In genomic region chr9:103558240-103558639, GRCm38 (mm10) we compare ENCODE assay signal across 11 mouse cellular contexts.
DNase-seq lines count a peak whose midpoint lies in the region; ATAC-seq and TF ChIP-seq lines count a peak whose summit lies in the region.
"Had no signal": no experiment of that assay in that cellular context is flagged by ENCODE, and none has a peak within 500 bp of the region (broad histone marks: within the 10 kb centered on the region; RNA-seq: fewer than 3 reads in every experiment).

No protein-coding gene starts in this region.

- TF ChIP-seq CTCF in lung, embryonic 14.5 days (IDR thresholded peaks at IDR 0.05; ENCODE audit: low read depth) = no peak
- TF ChIP-seq CTCF in lung, adult 2 months (IDR thresholded peaks at IDR 0.05; ENCODE audit: insufficient read depth, low read length) = no peak
- TF ChIP-seq CTCF in left cerebral cortex, adult 2 months (IDR thresholded peaks at IDR 0.05) = no peak
- no peak for TF ChIP-seq CTCF in thymus, adult 2 months (IDR thresholded peaks at IDR 0.05; ENCODE audit: borderline replicate concordance, control insufficient read depth, extremely low read depth, insufficient read depth, low read length, poor library complexity)

- peak; percentile 67 for DNase-seq in lung, embryonic 14.5 days
- DNase-seq in lung, adult 2 months = no peak
- DNase-seq in forebrain, embryonic 14.5 days (ENCODE audit: low spot score) = peak; percentile 84
- peak; percentile 28 to 40 for DNase-seq in left cerebral cortex, adult 2 months (ENCODE audit: extremely low spot score in 1 of 2, low spot score in 2 of 2)
- peak; percentile 76 to 78 for DNase-seq in right cerebral cortex, adult 2 months (ENCODE audit: low spot score in 2 of 2)
- no peak for DNase-seq in T-cell, adult 2 months (ENCODE audit: low spot score)
- DNase-seq in thymus, adult 2 months = no peak

- 68% methylated on average over 7 of the region's 7 CpGs for WGBS in lung, embryonic 14.5 days
- 68% methylated on average over 7 of the region's 7 CpGs for WGBS in lung, adult 2 months
- WGBS in forebrain, embryonic 14.5 days = 47% methylated on average over 7 of the region's 7 CpGs
- WGBS in thymus, adult 2 months = 92% methylated on average over 7 of the region's 7 CpGs

- H3K4me1 ChIP-seq in lung, embryonic 14.5 days (ENCODE audit: insufficient read depth) = peaks cover 13% of the 10 kb centered on the region
- H3K4me1 ChIP-seq in lung, adult 2 months (ENCODE audit: control insufficient read depth, insufficient read depth, low read length) = no peaks in the 10 kb centered on the region
- peaks cover 39% of the 10 kb centered on the region for H3K4me1 ChIP-seq in forebrain, embryonic 14.5 days (ENCODE audit: control insufficient read depth, insufficient read depth, low read length)
- no peaks in the 10 kb centered on the region for H3K4me1 ChIP-seq in thymus, adult 2 months (replicated peaks; ENCODE audit: control insufficient read depth, insufficient read depth, low read length)

- H3K9me3 ChIP-seq in lung, embryonic 14.5 days (ENCODE audit: low read depth, low read length) = no peaks in the 10 kb centered on the region
- H3K9me3 ChIP-seq in forebrain, embryonic 14.5 days (replicated peaks; ENCODE audit: control insufficient read depth, low read length) = no peaks in the 10 kb centered on the region
- H3K9me3 ChIP-seq: neural tube, embryonic 12.5 days had no signal

- no peak overlapping the region for H3K9ac ChIP-seq in lung, embryonic 14.5 days
- no peak overlapping the region for H3K9ac ChIP-seq in forebrain, embryonic 14.5 days (ENCODE audit: low read length)
- H3K9ac ChIP-seq: neural tube, embryonic 12.5 days had no signal

- H3K4me3 ChIP-seq in lung, embryonic 14.5 days (ENCODE audit: low read depth, low read length) = no peak overlapping the region
- H3K4me3 ChIP-seq in lung, adult 2 months (replicated peaks; ENCODE audit: extremely low read depth, low read depth, low read length) = no peak overlapping the region
- H3K4me3 ChIP-seq in forebrain, embryonic 14.5 days (ENCODE audit: low read depth, low read length) = no peak overlapping the region
- no peak overlapping the region for H3K4me3 ChIP-seq in left cerebral cortex, adult 2 months
- H3K4me3 ChIP-seq in thymus, adult 2 months (ENCODE audit: control insufficient read depth, insufficient read depth, low read length) = no peak overlapping the region
- H3K4me3 ChIP-seq: neural tube, embryonic 12.5 days had no signal

- no peaks in the 10 kb centered on the region for H3K27me3 ChIP-seq in lung, embryonic 14.5 days (ENCODE audit: insufficient read depth, low read length)
- H3K27me3 ChIP-seq in forebrain, embryonic 14.5 days (replicated peaks; ENCODE audit: control insufficient read depth, insufficient read depth, low read length) = no peaks in the 10 kb centered on the region; the same call in none of the 2 replicates
- no peaks in the 10 kb centered on the region for H3K27me3 ChIP-seq in thymus, adult 2 months (ENCODE audit: control insufficient read depth, insufficient read depth, low read length)

- TF ChIP-seq POLR2A in lung, adult 2 months (IDR thresholded peaks at IDR 0.05; ENCODE audit: borderline replicate concordance, extremely low read depth, low read depth, low read length) = no peak
- no peak for TF ChIP-seq POLR2A in thymus, adult 2 months (IDR thresholded peaks at IDR 0.05; ENCODE audit: control insufficient read depth, extremely low read depth, insufficient read depth, low read length, poor library complexity)

- intact Hi-C loops in left cerebral cortex, adult 2 months (cut with DNase I) = loop anchor here (5.0 kb wide), 1 partner anchor 384 kb away; no protein-coding TSS in a partner anchor

- 0 out of 2 replicates have a peak overlapping the region, but pooled peaks have one; percentile 3 for H3K27ac ChIP-seq in lung, embryonic 14.5 days (ENCODE audit: low read depth)
- peak overlapping the region; percentile 86 for H3K27ac ChIP-seq in forebrain, embryonic 14.5 days (ENCODE audit: low read depth, low read length)
- H3K27ac ChIP-seq in left cerebral cortex, adult 2 months = peak overlapping the region; percentile 79
- H3K27ac ChIP-seq in thymus, adult 2 months (ENCODE audit: control insufficient read depth, insufficient read depth, low read length) = no peak overlapping the region
- H3K27ac ChIP-seq: neural tube, embryonic 12.5 days had no signal

- ATAC-seq in lung, embryonic 14.5 days (ENCODE audit: insufficient read depth) = no peak; the same call in 1 of the 2 replicates
- peak; percentile 30 for ATAC-seq in forebrain, embryonic 14.5 days
- ATAC-seq in erythroblast, adult 5-6 weeks (replicated peaks; ENCODE audit: low FRiP score, poor library complexity, severe bottlenecking) = no peak
- ATAC-seq: inflammation-experienced regulatory T-cells, adult 6 months had no signal

- no peaks in the 10 kb centered on the region for H3K36me3 ChIP-seq in lung, embryonic 14.5 days (ENCODE audit: insufficient read depth)
- H3K36me3 ChIP-seq in forebrain, embryonic 14.5 days (ENCODE audit: control insufficient read depth, insufficient read depth, low read length) = no peaks in the 10 kb centered on the region
- H3K36me3 ChIP-seq in thymus, adult 2 months (ENCODE audit: control insufficient read depth, insufficient read depth, low read length) = no peaks in the 10 kb centered on the region
- H3K36me3 ChIP-seq: neural tube, embryonic 12.5 days had no signal

- H3K4me2 ChIP-seq in lung, embryonic 14.5 days = no peak overlapping the region
- H3K4me2 ChIP-seq in forebrain, embryonic 14.5 days (ENCODE audit: low read length) = peak overlapping the region; percentile 18; the same call in 1 of the 2 replicates
- H3K4me2 ChIP-seq: liver, embryonic 11.5 days; neural tube, embryonic 12.5 days had no signal

Comparison
In these comparisons a context has a peak if more than half of its experiments do, and no peak if none do; other contexts are left out.
1. DNase-seq: peak in lung, embryonic 14.5 days (single experiment), forebrain, embryonic 14.5 days (single experiment), left cerebral cortex, adult 2 months (2 of 2) and right cerebral cortex, adult 2 months (2 of 2); none in lung, adult 2 months (single experiment), T-cell, adult 2 months (single experiment) and thymus, adult 2 months (single experiment).